Comparison of ENCODE assay signal across 10 mouse cellular contexts in the genomic region with DNA sequence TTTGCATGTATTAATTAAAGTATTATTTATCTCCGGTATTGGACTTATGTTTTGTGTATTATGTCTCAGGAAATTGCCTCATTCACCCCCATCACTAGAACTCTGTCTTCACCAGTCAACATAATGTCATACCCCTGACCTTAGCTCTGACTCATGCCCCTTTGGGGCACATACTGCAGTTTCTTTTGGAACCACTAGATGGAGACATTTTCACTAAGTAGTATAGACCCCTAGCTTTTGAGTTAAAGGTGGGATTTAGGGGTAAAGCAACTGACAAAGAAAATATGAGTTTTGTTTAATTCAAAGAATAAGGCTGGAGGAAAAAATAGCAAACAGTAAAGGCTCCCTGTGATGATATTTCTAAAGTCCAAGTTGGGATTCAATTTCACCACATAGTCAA.
DNase-seq lines count a peak whose midpoint lies in the region; ATAC-seq and TF ChIP-seq lines count a peak whose summit lies in the region.
"Had no signal": no experiment of that assay in that cellular context is flagged by ENCODE, and none has a peak within 500 bp of the region (broad histone marks: within the 10 kb centered on the region; RNA-seq: fewer than 3 reads in every experiment).

No protein-coding gene starts in this region.

- no peaks in the 10 kb centered on the region for H3K27me3 ChIP-seq in forebrain, embryonic 14.5 days (replicated peaks; ENCODE audit: control insufficient read depth, insufficient read depth, low read length)
- H3K27me3 ChIP-seq in forebrain, embryonic 10.5 days (ENCODE audit: poor library complexity, severe bottlenecking), result no peaks in the 10 kb centered on the region

- H3K9me3 ChIP-seq in forebrain, embryonic 14.5 days (replicated peaks; ENCODE audit: control insufficient read depth, low read length), result no peaks in the 10 kb centered on the region
- H3K9me3 ChIP-seq in forebrain, embryonic 10.5 days, result no peaks in the 10 kb centered on the region

- H3K4me1 ChIP-seq in forebrain, embryonic 14.5 days (ENCODE audit: control insufficient read depth, insufficient read depth, low read length), result no peaks in the 10 kb centered on the region
- H3K4me1 ChIP-seq in forebrain, embryonic 10.5 days, result no peaks in the 10 kb centered on the region

- H3K27ac ChIP-seq in forebrain, embryonic 14.5 days (ENCODE audit: low read depth, low read length), result no peak overlapping the region
- no peak overlapping the region for H3K27ac ChIP-seq in forebrain, embryonic 10.5 days
- H3K27ac ChIP-seq in layer of hippocampus, adult 2 months, result no peak overlapping the region

- no peak for ATAC-seq in forebrain, embryonic 14.5 days
- ATAC-seq in activated CD4-positive, CD25-positive, alpha-beta regulatory T cell, adult 4 months, result no peak

- H3K36me3 ChIP-seq in forebrain, embryonic 14.5 days (ENCODE audit: control insufficient read depth, insufficient read depth, low read length), result no peaks in the 10 kb centered on the region
- no peaks in the 10 kb centered on the region for H3K36me3 ChIP-seq in forebrain, embryonic 10.5 days (replicated peaks)

- 50% methylated on average over 1 of the region's 1 CpGs for WGBS in forebrain, embryonic 14.5 days
- 28% methylated on average over 1 of the region's 1 CpGs for WGBS in forebrain, embryonic 10.5 days

- DNase-seq in forebrain, embryonic 14.5 days (ENCODE audit: low spot score), result peak; percentile 13
- no peak for DNase-seq in forebrain, embryonic 10.5 days (ENCODE audit: extremely low spot score, low spot score)
- DNase-seq in layer of hippocampus, adult 2 months (ENCODE audit: low spot score in 2 of 2), result no peak
- no peak for DNase-seq in layer of hippocampus, postnatal 14 days (ENCODE audit: low spot score in 2 of 2)
- peak; percentile 1 for DNase-seq in ES-CJ7 (ENCODE audit: low read depth, low spot score)
- peak; percentile 20 for DNase-seq in embryo, embryonic 11 days
- no peak for DNase-seq in lung, adult 18-20 months
- DNase-seq: gastrocnemius, postnatal 14 days; right cerebral cortex, postnatal 4 days had no signal

- H3K4me3 ChIP-seq in forebrain, embryonic 14.5 days (ENCODE audit: low read depth, low read length), result no peak overlapping the region
- H3K4me3 ChIP-seq in forebrain, embryonic 10.5 days, result no peak overlapping the region
- no peak overlapping the region for H3K4me3 ChIP-seq in layer of hippocampus, adult 2 months

- no peak overlapping the region for H3K4me2 ChIP-seq in forebrain, embryonic 14.5 days (ENCODE audit: low read length)

- H3K9ac ChIP-seq in forebrain, embryonic 14.5 days (ENCODE audit: low read length), result no peak overlapping the region

- peak; percentile 73 for TF ChIP-seq CTCF in layer of hippocampus, adult 2 months (conservative IDR thresholded peaks at IDR 0.05)

Comparison
In these comparisons a context has a peak if more than half of its experiments do, and no peak if none do; other contexts are left out.
1. DNase-seq: peak in forebrain, embryonic 14.5 days (single experiment), ES-CJ7 (single experiment) and embryo, embryonic 11 days (single experiment); none in forebrain, embryonic 10.5 days (single experiment), layer of hippocampus, adult 2 months (0 of 2), layer of hippocampus, postnatal 14 days (0 of 2) and lung, adult 18-20 months (0 of 2).